Mouse (Mus musculus): Measurements from ENCODE around the gene G6pc.
"Not testable (repeated sequence)": the region's sequence is repeated elsewhere in the genome, so short reads cannot be mapped to it uniquely, and the experiment has no call there.

G6pc gene

DNA sequence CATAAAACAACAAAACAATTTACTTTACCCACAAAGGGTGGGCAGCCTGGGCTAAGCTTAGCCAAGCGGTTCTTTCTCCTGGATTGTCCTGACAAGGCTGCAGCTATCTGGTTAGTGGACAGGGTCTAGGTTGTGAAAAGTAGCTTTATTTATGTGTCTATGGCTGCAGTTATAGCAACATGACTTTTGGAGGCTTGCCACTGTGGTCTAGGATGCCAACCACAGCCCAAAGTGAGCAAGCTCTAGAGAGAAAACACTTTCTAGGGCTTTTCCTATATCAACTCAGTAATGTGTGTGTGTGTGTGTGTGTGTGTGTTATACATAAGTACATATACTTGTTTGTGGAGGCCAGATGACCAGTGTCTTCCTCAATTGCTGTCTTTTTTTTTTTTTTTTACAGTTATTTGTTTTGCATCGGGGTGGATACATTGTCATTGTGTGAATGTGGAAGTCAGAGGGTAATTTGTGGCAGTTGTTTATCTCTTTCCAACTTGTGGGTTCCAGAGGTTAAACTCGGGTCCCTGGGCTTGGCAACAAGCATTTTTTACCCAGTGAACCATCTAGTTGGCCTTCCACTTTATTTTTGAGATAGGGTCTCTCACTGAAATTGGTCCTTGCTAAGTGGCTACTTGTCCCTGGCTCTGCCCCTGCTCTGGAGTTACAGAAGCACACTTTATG is 9.7 kb upstream of the G6pc start:
- DNase-seq: no peak

DNA sequence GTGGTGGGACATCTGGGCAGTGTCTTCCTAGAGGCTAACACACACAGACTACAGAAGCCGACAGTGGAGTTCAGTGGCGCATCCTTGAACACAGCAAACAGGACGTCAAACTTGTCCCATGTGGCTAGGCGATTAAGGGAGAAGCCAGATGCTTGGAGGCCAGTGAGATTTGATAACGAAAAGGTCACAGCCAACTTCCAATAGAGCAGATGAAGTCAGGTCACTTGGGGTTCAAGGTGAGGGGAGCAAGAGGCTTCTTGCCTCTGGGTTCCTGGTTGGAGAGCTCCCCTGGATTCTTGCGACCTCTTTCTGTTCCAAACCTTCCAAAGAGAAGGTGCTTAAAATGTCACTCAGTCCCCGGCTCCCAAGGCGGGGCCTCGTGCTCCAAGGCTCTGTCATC is 7.6 kb upstream of the G6pc start:
- no peak for DNase-seq

DNA sequence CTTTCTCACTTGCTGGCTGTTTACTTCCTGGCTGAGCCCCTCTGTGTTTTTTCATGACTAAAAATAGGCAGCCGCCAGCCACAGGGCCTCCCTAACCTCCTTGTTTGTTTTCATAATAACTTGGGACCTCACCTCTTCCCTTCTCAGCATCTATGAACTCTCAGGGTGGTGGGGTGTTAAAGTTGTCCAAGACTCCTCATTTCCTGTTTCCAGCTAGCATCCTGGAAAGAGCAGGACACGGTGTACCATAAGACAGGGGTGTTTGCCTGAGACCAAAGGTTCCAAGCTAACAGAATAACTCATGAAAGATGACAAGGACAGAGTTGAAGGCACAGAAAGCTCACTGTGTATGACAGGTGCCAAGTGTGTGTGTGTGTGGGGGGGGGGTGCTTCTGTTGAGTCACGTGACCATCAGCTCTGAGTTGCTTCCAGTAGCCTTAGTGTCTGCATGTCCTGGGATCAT is 6.7 kb upstream of the G6pc start:
- peak; percentile 27 for DNase-seq

DNA sequence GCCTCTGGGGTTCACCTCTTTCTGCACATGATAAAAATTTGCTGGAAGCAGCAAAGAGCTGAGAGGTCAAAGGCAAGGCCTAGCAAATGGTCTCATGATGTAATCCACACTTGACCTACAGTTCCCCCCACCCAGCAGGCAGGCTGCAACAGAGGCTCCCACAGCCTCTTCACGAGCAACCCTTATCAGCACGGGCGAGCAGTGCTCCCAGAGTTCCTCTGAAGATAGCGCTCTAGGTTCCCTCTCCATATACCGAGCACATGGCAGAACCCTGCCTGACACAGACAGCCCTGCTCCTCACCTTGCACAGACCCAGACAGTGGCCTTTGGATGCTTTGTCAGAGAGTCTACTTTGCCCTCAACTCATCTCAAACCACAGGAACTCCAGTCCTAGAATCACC is 2.8 kb upstream of the G6pc start:
- no peak for DNase-seq

DNA sequence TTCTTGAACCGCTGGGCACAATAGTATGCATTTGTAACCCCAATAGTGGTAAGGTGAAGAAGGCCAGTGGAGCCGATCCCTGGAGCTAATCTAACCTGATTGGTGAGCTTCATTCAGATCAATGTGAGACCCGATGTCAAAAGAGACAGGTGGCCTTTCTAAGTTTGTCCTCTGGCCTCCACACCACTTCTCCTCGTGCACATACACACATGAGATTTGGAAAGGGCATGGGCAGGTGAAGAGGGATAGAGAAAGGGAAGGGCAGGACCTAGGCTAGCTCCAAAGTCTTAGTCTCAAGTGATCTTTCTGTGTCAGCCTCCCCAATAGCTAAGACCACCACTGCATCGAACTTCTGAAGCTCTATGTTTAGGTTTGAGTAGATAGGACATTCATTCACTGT is 2.8 kb downstream of the G6pc start:
- DNase-seq: no peak

DNA sequence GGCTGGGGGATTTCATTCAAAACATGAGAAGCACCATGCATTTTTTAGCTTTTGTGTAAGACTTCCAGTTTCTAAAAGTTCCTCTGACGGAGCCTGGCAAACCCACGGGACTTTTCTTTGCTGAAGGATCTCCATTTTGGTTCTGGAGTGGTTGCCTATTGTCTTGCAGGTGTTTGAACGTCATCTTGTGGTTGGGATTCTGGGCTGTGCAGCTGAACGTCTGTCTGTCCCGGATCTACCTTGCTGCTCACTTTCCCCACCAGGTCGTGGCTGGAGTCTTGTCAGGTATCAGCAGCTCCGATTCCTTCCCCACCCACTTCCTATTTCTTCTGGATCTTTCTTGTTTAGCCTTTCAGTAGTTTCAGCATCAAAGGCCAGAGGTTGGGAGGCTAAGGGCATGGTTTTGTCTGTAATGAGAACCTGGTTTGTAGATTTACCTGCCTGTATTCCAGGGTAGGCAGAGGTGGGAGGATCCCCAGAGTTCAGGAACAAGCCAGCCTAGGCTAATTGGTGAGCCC is 7.1 kb downstream of the G6pc start:
- no peak for DNase-seq

DNA sequence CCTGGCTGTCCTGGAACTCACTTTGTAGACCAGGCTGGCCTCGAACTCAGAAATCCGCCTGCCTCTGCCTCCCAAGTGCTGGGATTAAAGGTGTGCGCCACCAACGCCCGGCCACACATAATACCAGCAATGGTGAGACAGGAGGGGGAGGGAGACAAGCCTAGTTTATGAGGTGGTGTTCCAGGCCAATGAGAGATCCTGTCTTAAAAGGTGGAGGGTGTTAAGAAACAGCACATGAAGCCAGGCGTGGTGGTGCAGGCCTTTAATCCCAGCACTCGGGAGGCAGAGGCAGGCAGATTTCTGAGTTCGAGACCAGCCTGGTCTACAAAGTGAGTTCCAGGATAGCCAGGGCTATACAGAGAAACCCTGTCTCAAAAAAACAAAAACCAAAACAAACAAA is 10.8 kb downstream of the G6pc start:
- DNase-seq: not testable (repeated sequence)

DNA sequence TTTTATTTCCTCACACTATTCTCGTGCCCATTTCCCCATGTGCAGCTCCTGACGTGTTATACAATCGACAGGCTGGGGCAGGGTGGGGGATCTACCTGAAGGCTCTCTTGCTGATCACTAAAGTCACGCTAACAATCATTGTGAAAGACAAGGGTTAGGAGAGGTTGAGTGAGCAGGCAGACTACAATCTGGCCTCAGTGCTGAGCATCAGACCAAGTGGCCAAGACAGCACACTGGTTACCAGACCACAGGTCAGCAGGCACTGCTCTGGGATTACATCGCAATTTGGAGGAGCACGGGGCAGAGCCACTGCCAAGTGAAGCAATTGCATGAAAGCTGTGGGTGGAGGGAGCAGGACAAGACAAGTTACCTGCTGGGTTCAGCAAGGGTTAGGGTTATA is 11.6 kb downstream of the G6pc start:
- DNase-seq: no peak

DNA sequence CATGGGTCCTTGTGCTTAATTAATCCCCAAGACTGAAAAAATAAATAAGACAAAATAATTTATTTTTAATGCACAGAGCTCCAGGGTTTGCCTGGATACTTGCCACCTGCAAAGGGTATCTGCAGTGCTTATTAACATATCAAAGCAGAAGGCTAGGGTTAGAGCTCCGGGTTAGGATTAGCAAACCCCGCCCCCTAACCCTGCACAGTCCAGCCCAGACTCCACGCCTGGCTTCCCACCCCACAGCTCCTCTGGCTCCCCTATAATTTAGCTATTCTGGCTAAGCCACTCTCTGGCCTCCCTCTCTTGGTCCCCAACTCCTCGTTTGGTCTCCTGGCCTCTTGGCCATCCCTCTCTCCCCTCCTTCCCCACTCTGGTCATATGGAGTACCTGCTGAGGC is 14.5 kb downstream of the G6pc start:
- DNase-seq: no peak

DNA sequence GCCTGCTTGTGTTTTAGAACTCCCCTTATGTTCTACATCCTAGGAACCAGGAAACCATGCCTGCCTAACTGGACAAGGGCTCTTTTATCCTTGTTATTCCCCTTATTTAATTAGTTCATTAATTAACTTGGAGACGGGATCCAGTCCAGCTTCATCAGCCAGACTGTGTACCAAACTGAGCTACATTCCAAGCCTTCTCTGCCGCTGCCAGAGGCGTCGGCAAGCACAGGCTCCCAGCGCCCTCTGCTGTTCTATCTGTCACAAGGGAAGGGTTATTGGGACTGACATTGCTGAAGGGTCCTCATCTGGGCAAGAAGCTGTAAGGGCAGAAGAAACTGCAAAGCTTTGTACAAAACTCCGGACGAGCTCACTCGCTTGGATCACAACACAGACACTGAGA is 27.7 kb downstream of the G6pc start:
- peak; percentile 85 for DNase-seq

DNA sequence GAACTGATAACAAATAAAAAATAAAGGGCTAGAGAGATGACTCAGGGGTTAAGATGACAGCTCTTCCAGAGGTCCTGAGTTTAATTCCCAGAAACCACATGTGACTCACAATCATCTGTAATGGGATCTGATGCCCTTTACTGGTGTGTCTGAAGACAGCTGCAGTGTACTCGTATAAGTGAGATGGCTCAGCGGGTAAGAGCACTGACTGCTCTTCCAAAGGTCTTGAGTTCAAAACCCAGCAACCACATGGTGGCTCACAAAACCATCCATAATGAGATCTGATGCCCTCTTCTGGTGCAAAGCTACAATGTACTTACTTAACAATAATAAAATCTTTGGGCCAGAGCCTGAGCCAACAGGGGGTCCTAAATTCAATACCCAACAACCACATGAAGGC is 47.9 kb downstream of the G6pc start:
- no peak for DNase-seq

DNA sequence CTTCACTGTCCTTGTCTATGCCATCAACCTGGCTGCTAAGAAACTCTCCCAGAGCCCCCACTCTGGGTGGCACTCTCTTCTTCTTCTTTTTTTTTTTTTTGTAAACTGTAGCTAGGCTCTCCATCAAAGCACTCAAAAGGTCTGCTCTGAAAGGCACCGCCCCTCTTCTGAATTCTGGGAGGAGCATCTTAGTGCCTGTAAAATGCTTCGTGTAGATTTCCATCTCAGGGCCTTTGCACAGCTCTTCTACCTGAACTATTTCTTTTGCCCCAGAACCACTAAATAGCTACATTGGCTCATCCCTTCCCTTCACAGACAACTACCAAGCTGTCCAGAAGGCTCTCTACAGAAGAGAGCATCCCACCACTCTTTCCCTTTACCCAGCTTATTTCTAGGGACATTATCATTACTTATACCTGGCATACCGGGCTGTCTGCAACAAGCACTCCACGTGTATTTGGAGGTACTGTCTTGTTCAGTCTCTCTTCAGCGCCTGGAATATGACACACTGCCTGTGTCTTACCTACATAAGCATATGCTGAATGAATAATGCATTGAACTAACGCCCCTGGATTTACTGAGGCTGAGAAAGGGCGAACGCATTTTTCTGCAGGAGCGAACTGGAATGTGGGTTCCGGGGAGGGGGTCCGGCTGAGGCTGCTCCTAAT is 49.2 kb downstream of the G6pc start:
- no peak for DNase-seq

DNA sequence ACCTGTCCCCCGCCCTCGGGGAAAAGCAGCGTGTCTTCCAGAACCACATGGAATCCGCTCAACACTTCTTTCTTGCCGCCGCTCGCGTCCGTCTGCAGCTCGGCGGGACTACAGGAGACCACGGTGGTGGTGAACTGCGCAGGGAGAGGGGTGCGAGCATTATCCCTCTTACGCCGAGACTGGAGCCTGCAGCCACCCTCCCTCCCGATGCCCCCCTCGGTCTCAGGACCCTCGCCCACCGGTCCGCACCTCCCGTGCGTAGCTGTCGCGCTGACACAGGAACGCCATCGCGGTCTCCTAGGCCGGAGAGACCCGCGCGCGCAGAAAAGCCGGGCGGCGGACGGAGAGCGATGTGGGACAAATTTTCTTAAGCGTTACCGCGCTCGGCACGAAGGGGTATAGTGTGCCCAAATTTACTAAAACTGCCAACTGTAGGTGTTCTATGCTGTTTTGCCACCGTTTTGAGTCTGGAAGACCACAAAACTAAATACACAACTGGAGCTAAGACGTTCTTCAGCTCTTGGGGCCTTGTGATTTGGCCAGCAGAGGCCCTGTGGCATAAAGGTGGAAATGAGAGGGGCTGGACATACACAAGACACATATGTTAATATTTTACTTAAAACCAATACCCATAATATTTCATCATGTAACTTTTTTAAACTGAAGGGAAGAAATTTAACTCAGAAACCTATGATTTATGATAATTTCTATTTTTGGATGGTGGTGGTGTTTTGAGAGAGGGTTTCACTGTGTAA is 49.9 kb downstream of the G6pc start, which contains the start of gene Aarsd1:
TSS of gene Aarsd1 (minus strand) at position 515 of the 755 bp plus-strand sequence.
- peak; percentile 89 for DNase-seq

DNA sequence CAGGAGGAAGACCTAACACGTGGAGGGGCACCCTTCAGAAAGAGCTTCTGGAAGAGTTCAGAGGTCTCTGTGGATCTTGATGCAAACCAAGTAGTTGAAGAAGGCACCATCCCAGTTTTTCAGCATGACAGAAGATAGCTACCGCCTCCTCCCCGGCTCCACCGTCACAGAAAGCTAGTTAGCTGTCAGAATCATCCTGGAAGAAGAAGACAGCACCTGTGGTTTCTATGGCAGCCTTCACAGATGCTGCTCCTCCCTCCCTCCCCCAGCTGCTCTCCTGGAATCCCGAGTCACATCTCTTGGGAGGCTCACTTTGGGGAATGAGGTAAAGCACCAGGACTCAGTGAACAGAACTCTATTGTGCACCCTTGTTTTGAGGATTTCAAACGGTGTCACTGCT is 51.6 kb downstream of the G6pc start:
- no peak for DNase-seq

DNA sequence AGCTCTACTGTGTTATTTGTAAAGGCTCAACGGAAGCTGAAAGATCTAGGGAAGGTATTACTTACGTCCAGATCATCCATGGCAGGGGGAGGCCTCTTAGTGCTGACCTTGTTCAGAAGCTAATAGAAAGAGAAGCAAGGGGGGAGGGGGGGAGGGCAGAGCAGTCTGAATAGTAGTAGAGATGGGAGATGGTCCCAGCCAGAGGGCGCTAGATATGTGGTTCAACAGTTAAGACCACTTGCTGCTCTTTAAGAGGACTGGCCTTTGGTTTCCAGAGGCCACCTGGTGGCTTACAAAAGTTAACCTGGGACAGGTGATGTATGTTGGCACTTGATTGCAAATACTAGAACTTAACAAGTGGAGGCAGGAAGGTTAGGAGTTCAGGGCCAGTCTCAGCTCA is 52.2 kb downstream of the G6pc start:
- DNase-seq: no peak

DNA sequence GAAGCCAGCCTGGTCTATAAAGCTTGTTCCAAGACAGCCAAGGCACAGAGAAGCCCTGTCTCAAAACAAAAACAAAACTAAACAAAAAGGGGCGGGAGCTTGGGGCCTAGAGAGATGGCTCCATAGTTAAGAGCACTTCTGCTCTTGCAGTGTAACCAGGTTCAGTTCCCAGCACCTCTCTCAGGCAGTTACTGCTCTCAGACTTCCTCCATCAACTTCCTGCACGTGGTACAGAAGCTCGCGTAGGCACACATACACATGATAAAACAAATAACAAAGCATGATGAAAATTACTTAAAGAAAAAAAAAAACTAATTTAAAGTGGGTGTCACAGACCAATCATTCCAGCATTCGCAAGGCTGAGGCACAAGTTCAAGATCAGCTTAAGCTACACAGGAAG is 52.8 kb downstream of the G6pc start:
- no peak for DNase-seq

DNA sequence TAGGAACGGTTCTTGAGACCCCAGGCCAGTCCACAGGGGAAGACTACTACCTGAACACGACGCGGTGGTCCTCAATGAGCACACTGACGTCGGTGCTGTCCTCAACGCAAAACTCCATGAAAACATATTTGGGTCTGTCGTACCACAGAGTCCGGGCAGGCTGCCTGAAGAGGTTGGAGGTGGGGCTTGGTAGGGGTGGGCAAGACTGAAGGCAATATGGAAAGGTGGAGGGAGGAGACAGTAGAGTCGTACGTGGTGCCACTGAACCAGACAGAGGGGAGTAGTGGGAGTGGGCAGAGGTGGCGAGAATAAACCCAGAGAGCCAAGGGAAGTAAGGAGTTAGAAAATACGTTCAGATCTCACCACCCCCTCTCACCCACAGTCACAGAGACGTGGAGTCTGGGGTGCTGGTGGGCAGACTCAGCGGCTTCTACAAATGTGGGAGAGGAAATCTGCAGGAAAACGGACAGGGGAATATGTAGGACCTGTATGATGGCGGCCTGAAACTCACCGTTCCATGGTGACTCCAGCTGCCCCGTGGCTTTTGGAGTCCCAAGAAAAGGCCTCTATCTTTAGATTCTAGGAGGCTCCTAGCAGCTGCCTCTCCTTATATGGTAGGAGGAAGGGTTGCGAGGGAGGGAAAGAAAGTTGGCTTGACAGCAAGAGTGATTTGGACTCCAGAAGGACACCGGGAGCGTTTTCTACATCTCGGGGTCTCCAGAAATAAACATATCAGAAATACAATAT is 56.9 kb downstream of the G6pc start, which contains the start of gene Gm27029:
TSS of gene Gm27029 (minus strand) at position 692 of the 747 bp plus-strand sequence.
- peak; percentile 29 for DNase-seq

DNA sequence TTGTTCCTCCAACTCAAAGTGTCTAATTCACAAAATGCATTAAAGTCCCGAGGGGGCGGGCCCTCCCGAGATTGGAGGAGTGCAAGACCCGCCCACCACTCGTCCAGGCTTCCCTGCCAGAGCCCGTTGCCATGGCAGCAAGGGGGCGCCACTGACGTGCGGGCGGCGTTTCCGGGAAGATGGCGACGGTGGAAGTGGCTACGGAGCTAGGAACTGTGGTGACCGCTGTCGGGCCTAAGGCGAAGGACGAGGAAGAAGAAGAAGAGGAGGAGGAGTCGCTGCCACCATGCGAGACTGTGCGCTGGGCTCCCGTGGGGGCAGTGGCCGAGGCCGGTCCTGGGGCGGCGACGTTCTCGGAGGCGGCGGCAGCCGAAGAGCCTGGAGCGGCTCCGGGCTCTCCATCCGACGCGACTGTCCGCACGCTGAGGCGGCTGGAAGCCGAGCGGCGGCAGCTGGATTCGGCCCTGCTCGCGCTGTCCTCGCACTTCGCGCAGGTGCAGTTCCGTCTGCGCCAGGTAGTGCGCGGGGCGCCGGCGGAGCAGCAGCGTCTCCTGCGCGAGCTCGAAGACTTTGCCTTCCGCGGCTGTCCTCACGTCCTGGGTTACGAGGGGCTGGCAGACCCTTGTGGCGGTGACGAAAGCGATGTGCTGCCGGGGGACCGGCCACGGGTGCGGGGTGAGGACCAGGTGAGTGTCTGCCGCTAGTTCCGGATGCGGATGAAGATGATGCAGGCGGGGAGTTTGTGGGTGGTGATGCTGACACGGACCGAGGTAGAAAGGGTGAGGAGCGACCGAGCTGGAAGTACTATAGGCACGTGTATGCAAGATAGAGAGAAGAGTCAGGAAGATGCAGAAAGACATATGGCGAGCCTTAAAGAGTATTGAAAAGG is 57.8 kb downstream of the G6pc start, which contains the start of the genes Rundc1 and Ptges3l:
TSS of gene Rundc1 (plus strand) at position 161 of the 889 bp plus-strand sequence.
TSS of gene Ptges3l (minus strand) at position 409 of the 889 bp plus-strand sequence.
- peak; percentile 100 for DNase-seq

DNA sequence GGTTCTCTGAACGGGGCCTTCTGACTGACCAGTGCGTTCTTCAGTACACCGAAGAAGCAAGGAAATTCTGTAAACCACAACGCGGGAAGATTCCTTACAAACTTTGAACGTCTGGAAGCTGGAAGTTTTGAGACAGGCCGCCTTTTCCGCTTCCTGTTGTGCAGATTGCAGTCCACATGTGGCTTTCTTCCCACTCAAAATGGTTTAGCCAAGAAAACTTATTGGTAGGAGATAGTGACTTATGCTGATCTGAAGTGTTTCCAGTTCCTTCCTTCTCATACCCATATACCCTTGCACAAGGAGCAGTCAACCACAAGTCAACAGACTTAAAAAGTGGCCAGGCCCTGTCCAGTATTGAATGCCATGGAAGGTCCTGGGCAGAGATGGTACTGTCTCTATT is 58.8 kb downstream of the G6pc start:
- no peak for DNase-seq

All from lung, postnatal 14 days (tissue).